Mouse (Mus musculus) spleen, adult 2 months (tissue): ENCODE results near the gene Aff3.

ENCODE experiments used
- CTCF ChIP-seq: fragments of 200-500 bp; IDR thresholded peaks from 2 replicates; pipeline ENCODE4 v1.5.1; 2011; ENCODE audit warnings: mild to moderate bottlenecking, inconsistent platforms; ENCODE audit not compliant: insufficient read depth, insufficient read length, insufficient replicate concordance; ENCODE audit errors: extremely low read depth
- POLR2A ChIP-seq: fragments of 200-500 bp; IDR thresholded peaks from 2 replicates; pipeline ENCODE4 v1.6.1; 2011; ENCODE audit warnings: low read depth, low read length, inconsistent platforms

DNA sequence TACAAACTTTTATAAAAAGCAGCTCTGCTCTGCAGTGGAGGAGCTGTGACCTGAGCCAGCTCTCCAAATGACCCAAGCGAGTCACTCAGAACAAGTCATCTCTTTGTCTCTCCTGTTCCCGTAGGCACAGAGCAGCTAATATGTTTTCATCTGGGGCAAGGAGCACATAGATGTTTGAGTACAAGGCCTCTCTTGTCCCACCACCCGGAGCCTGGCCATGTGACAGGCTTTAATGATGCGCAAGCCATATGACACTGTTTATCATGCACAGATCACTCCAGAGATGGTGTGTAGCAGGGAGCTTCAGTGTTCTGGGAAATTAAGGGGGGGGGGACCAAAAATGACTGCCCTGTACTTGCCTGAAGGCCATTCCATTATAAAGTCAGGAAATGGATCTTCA lies 262.9 kb downstream of the Aff3 start:
- TF ChIP-seq CTCF (no peak), POLR2A (no peak)
